Mouse (Mus musculus): ENCODE results near the gene Pik3r1.

GRCm38 (mm10) chr13:101728300-101728699 is 39.7 kb downstream of the Pik3r1 start:
- TF ChIP-seq CTCF (IDR thresholded peaks at IDR 0.05; ENCODE audit: insufficient read depth, low read length) (no peak), POLR2A (IDR thresholded peaks at IDR 0.05; ENCODE audit: borderline replicate concordance, extremely low read depth, low read depth, low read length) (no peak)
